Mouse (Mus musculus): Measurements from ENCODE around the gene Zcchc8. TPM values are rescaled to one million over a fixed set of nuclear protein-coding genes. Genes with fewer than 3 reads are reported as not detected.
A peak's percentile ranks its signal among the peaks of the same experiment; 100 is the strongest.

Gene Zcchc8
- polyA plus RNA-seq, 1 experiment, result 24.3 TPM

- WGBS, result 84% methylated on average over 3 of the region's 3 CpGs
Measured at GRCm38 (mm10) chr5:123671473-123671820, 49.5 kb downstream of the Zcchc8 start.

GRCm38 (mm10) chr5:123670800-123671472, 50.0 kb downstream of the Zcchc8 start:
- Histone ChIP-seq H3K27ac (ENCODE audit: insufficient read depth, low read depth, low read length) (peak overlapping the region; percentile 82), H3K27me3 (replicated peaks; ENCODE audit: control insufficient read depth, insufficient read depth, low read length) (no peaks in the 10 kb centered on the region), H3K36me3 (ENCODE audit: control insufficient read depth, insufficient read depth, low read length) (no peaks in the 10 kb centered on the region), H3K4me3 (ENCODE audit: insufficient read depth, low read depth, low read length) (no peak overlapping the region), H3K4me1 (ENCODE audit: control insufficient read depth, insufficient read depth, low read length) (peaks cover 28% of the 10 kb centered on the region)
- peak; percentile 62 for DNase-seq
- TF ChIP-seq POLR2A (IDR thresholded peaks at IDR 0.05; ENCODE audit: low read depth, low read length) (no peak), CTCF (conservative IDR thresholded peaks at IDR 0.05; ENCODE audit: insufficient read depth, insufficient read length, low read depth, low read length) (no peak)
- 29% methylated on average over 14 of the region's 14 CpGs for WGBS

More at GRCm38 (mm10) chr5:123671473-123671820, 49.5 kb downstream of the Zcchc8 start:
- H3K36me3 ChIP-seq (ENCODE audit: control insufficient read depth, insufficient read depth, low read length), result no peaks in the 10 kb centered on the region
- no peak overlapping the region for H3K4me3 ChIP-seq (ENCODE audit: insufficient read depth, low read depth, low read length)
- H3K4me1 ChIP-seq (ENCODE audit: control insufficient read depth, insufficient read depth, low read length), result peaks cover 32% of the 10 kb centered on the region
- no peak for TF ChIP-seq CTCF (conservative IDR thresholded peaks at IDR 0.05; ENCODE audit: insufficient read depth, insufficient read length, low read depth, low read length)
- no peak for TF ChIP-seq POLR2A (IDR thresholded peaks at IDR 0.05; ENCODE audit: low read depth, low read length)
- peak overlapping the region; percentile 82 for H3K27ac ChIP-seq (ENCODE audit: insufficient read depth, low read depth, low read length)
- H3K27me3 ChIP-seq (replicated peaks; ENCODE audit: control insufficient read depth, insufficient read depth, low read length), result no peaks in the 10 kb centered on the region
- no peak for DNase-seq

- TF ChIP-seq CTCF (conservative IDR thresholded peaks at IDR 0.05; ENCODE audit: insufficient read depth, insufficient read length, low read depth, low read length), result no peak
- no peak for TF ChIP-seq POLR2A (IDR thresholded peaks at IDR 0.05; ENCODE audit: low read depth, low read length)
- peak; percentile 42 for DNase-seq
- H3K4me3 ChIP-seq (ENCODE audit: insufficient read depth, low read depth, low read length), result no peak overlapping the region
- no peaks in the 10 kb centered on the region for H3K36me3 ChIP-seq (ENCODE audit: control insufficient read depth, insufficient read depth, low read length)
- peaks cover 25% of the 10 kb centered on the region for H3K4me1 ChIP-seq (ENCODE audit: control insufficient read depth, insufficient read depth, low read length)
- 57% methylated on average over 9 of the region's 9 CpGs for WGBS
- H3K27ac ChIP-seq (ENCODE audit: insufficient read depth, low read depth, low read length), result peak overlapping the region; percentile 82
- no peaks in the 10 kb centered on the region for H3K27me3 ChIP-seq (replicated peaks; ENCODE audit: control insufficient read depth, insufficient read depth, low read length)
Measured at GRCm38 (mm10) chr5:123669991-123670799, 50.7 kb downstream of the Zcchc8 start.

- WGBS, result 89% methylated on average over 12 of the region's 12 CpGs
- Histone ChIP-seq H3K36me3 (ENCODE audit: control insufficient read depth, insufficient read depth, low read length) (no peaks in the 10 kb centered on the region), H3K27me3 (replicated peaks; ENCODE audit: control insufficient read depth, insufficient read depth, low read length) (no peaks in the 10 kb centered on the region), H3K4me3 (ENCODE audit: insufficient read depth, low read depth, low read length) (no peak overlapping the region), H3K27ac (ENCODE audit: insufficient read depth, low read depth, low read length) (no peak overlapping the region), H3K4me1 (ENCODE audit: control insufficient read depth, insufficient read depth, low read length) (peaks cover 19% of the 10 kb centered on the region)
- no peak for DNase-seq
- TF ChIP-seq POLR2A (IDR thresholded peaks at IDR 0.05; ENCODE audit: low read depth, low read length), result no peak
- TF ChIP-seq CTCF (conservative IDR thresholded peaks at IDR 0.05; ENCODE audit: insufficient read depth, insufficient read length, low read depth, low read length), result no peak
Measured at GRCm38 (mm10) chr5:123667915-123668314, 53.0 kb downstream of the Zcchc8 start.

GRCm38 (mm10) chr5:123665956-123666355, 54.9 kb downstream of the Zcchc8 start:
- peaks cover 18% of the 10 kb centered on the region; the same call in 1 of the 2 replicates for H3K4me1 ChIP-seq (ENCODE audit: control insufficient read depth, insufficient read depth, low read length)
- no peak for DNase-seq
- WGBS, result 74% methylated on average over 7 of the region's 7 CpGs
- no peak overlapping the region for H3K4me3 ChIP-seq (ENCODE audit: insufficient read depth, low read depth, low read length)
- H3K27ac ChIP-seq (ENCODE audit: insufficient read depth, low read depth, low read length), result no peak overlapping the region
- TF ChIP-seq CTCF (conservative IDR thresholded peaks at IDR 0.05; ENCODE audit: insufficient read depth, insufficient read length, low read depth, low read length) (no peak), POLR2A (IDR thresholded peaks at IDR 0.05; ENCODE audit: low read depth, low read length) (no peak)
- no peaks in the 10 kb centered on the region for H3K36me3 ChIP-seq (ENCODE audit: control insufficient read depth, insufficient read depth, low read length)
- H3K27me3 ChIP-seq (replicated peaks; ENCODE audit: control insufficient read depth, insufficient read depth, low read length), result no peaks in the 10 kb centered on the region

GRCm38 (mm10) chr5:123664329-123664728, 56.6 kb downstream of the Zcchc8 start:
- WGBS, result 73% methylated on average over 7 of the region's 7 CpGs
- no peak for DNase-seq
- TF ChIP-seq POLR2A (IDR thresholded peaks at IDR 0.05; ENCODE audit: low read depth, low read length), result no peak
- no peak for TF ChIP-seq CTCF (conservative IDR thresholded peaks at IDR 0.05; ENCODE audit: insufficient read depth, insufficient read length, low read depth, low read length)
- Histone ChIP-seq H3K4me3 (ENCODE audit: insufficient read depth, low read depth, low read length) (no peak overlapping the region), H3K27me3 (replicated peaks; ENCODE audit: control insufficient read depth, insufficient read depth, low read length) (no peaks in the 10 kb centered on the region), H3K36me3 (ENCODE audit: control insufficient read depth, insufficient read depth, low read length) (no peaks in the 10 kb centered on the region), H3K4me1 (ENCODE audit: control insufficient read depth, insufficient read depth, low read length) (peaks cover 13% of the 10 kb centered on the region; the same call in 1 of the 2 replicates), H3K27ac (ENCODE audit: insufficient read depth, low read depth, low read length) (no peak overlapping the region)

GRCm38 (mm10) chr5:123662059-123662458, 58.8 kb downstream of the Zcchc8 start:
- peak overlapping the region; percentile 96 for H3K27ac ChIP-seq (ENCODE audit: insufficient read depth, low read depth, low read length)
- 37% methylated on average over 9 of the region's 9 CpGs for WGBS
- H3K4me1 ChIP-seq (ENCODE audit: control insufficient read depth, insufficient read depth, low read length), result peaks cover 13% of the 10 kb centered on the region; the same call in 1 of the 2 replicates
- H3K4me3 ChIP-seq (ENCODE audit: insufficient read depth, low read depth, low read length), result no peak overlapping the region
- no peaks in the 10 kb centered on the region for H3K27me3 ChIP-seq (replicated peaks; ENCODE audit: control insufficient read depth, insufficient read depth, low read length)
- no peaks in the 10 kb centered on the region for H3K36me3 ChIP-seq (ENCODE audit: control insufficient read depth, insufficient read depth, low read length)
- DNase-seq, result peak; percentile 75
- TF ChIP-seq POLR2A (IDR thresholded peaks at IDR 0.05; ENCODE audit: low read depth, low read length) (no peak), CTCF (conservative IDR thresholded peaks at IDR 0.05; ENCODE audit: insufficient read depth, insufficient read length, low read depth, low read length) (no peak)
